Mouse (Mus musculus): ENCODE data around the gene Erg28.
A peak's percentile ranks its signal among the peaks of the same experiment; 100 is the strongest.

The Erg28 gene

GRCm38 (mm10) chr12:85813599-85813998, 10.8 kb downstream of the Erg28 start:
- no peak for DNase-seq (ENCODE audit: low spot score)

DNA sequence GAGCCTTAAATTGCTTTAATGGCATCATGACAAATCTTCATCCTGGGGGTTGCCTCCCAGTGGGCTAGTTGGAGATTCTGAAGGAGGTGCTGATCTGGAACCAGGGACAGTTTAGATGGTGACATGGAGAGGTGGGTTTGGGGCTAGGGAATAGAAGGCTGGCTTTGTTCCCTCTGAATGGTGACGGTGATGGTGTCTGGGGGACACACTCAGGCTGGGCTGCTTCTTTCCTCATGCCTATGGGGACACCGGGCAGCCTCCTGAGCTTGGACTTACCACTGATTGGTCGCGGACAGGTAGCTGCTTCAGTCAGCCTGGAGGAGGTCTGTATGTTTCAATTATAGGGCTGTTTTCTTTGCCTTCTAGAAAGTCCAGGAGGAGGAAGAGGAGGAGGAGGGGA, 12.7 kb downstream of the Erg28 start:
- peak; percentile 36 for DNase-seq (ENCODE audit: low spot score)

GRCm38 (mm10) chr12:85810959-85811358, 13.4 kb downstream of the Erg28 start:
- DNase-seq (ENCODE audit: low spot score): peak; percentile 23

- peak; percentile 34 for DNase-seq (ENCODE audit: low spot score)
Measured at GRCm38 (mm10) chr12:85809726-85810125, 14.6 kb downstream of the Erg28 start.

- DNase-seq (ENCODE audit: low spot score): no peak
Measured at GRCm38 (mm10) chr12:85800031-85800430, 24.3 kb downstream of the Erg28 start.

- DNase-seq (ENCODE audit: low spot score): no peak
Measured at GRCm38 (mm10) chr12:85795551-85795950, 28.8 kb downstream of the Erg28 start.

- DNase-seq (ENCODE audit: low spot score): peak; percentile 59
Measured at GRCm38 (mm10) chr12:85794094-85794493, 30.3 kb downstream of the Erg28 start.

GRCm38 (mm10) chr12:85792821-85793346, 31.5 kb downstream of the Erg28 start:
- peak; percentile 65 for DNase-seq (ENCODE audit: low spot score)

- no peak for DNase-seq (ENCODE audit: low spot score)
Measured at GRCm38 (mm10) chr12:85792158-85792557, 32.2 kb downstream of the Erg28 start.

- DNase-seq (ENCODE audit: low spot score): no peak
Measured at GRCm38 (mm10) chr12:85784916-85785815, 39.2 kb downstream of the Erg28 start.

GRCm38 (mm10) chr12:85781606-85782005, 42.7 kb downstream of the Erg28 start:
- DNase-seq (ENCODE audit: low spot score): no peak

GRCm38 (mm10) chr12:85779707-85780106, 44.6 kb downstream of the Erg28 start:
- no peak for DNase-seq (ENCODE audit: low spot score)

- DNase-seq (ENCODE audit: low spot score): no peak
Measured at GRCm38 (mm10) chr12:85778962-85779361, 45.4 kb downstream of the Erg28 start.

- DNase-seq (ENCODE audit: low spot score): no peak
Measured at GRCm38 (mm10) chr12:85771356-85771755, 53.0 kb downstream of the Erg28 start.

GRCm38 (mm10) chr12:85767750-85768149, 56.6 kb downstream of the Erg28 start:
- no peak for DNase-seq (ENCODE audit: low spot score)

DNA sequence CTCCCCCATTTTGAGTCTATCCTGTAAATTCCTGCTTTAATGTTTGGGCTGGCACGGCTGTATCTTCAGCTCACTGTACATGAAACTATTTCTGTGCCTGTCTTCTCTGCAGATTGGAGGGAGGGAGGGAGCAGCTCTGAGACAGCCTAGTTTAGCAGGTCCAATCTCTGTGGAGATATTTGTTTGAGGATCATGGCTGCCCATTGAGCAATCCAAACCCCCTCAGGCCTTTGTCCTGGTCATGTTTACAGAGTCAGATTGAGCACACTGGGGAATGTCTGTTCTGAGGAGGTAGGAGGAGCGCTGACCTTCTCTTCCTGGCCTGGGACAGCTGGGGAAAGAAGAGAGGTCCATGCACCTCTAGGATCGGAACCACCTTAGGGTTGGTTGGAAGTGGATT, 58.1 kb downstream of the Erg28 start:
- DNase-seq (ENCODE audit: low spot score): no peak

Data from testis, postnatal 10 days (tissue).